Mouse (Mus musculus) MEL (cell line): ENCODE results near the gene Trak1. TPM values are rescaled to one million over a fixed set of nuclear protein-coding genes. Genes with fewer than 3 reads are reported as not detected.

Experiments used
- DNase-seq: peaks from one replicate; pipeline ENCODE4 v3.0.0; 2011; ENCODE audit warnings: low read depth, low spot score
- H3K27ac ChIP-seq: 2 replicates; pipeline ENCODE4 v1.5.1; 2012; ENCODE audit warnings: low read depth, mild to moderate bottlenecking, control low read depth, low read length, moderate library complexity; ENCODE audit not compliant: control insufficient read depth
- H3K27me3 ChIP-seq, 2 experiments: fragments of 150-350 bp in 1 of 2; sonication (generic) in 1 of 2; 2 replicates each; pipeline ENCODE4 v1.6.1; 2012; ENCODE audit warnings: low read length in 2 of 2, mild to moderate bottlenecking in 2 of 2, improper control_type of control experiment in 1 of 2, moderate library complexity in 1 of 2; ENCODE audit not compliant: insufficient read depth in 2 of 2, control insufficient read depth in 1 of 2
- H3K36me3 ChIP-seq, 2 experiments: 2 replicates each; pipeline ENCODE4 v1.6.1; 2012 to 2014; ENCODE audit warnings: low read length in 2 of 2, improper control_type of control experiment in 1 of 2, inconsistent platforms in 1 of 2, mild to moderate bottlenecking in 1 of 2; ENCODE audit not compliant: insufficient read depth in 2 of 2, control insufficient read depth in 1 of 2
- H3K4me1 ChIP-seq, 2 experiments: fragments of 150-350 bp in 1 of 2; sonication (generic) in 1 of 2; 2 replicates each; pipeline ENCODE4 v1.6.1; 2012; ENCODE audit warnings: low read length in 2 of 2, improper control_type of control experiment in 1 of 2, mild to moderate bottlenecking in 1 of 2; ENCODE audit not compliant: insufficient read depth in 2 of 2, control insufficient read depth in 1 of 2
- H3K4me3 ChIP-seq, 2 experiments: fragments of 150-350 bp in 1 of 2; sonication (generic) in 1 of 2; 2 replicates each; pipeline ENCODE4 v1.5.1; 2012; ENCODE audit warnings: low read depth in 2 of 2, low read length in 2 of 2, mild to moderate bottlenecking in 2 of 2, moderate library complexity in 2 of 2, control low read depth in 1 of 2, improper control_type of control experiment in 1 of 2; ENCODE audit not compliant: control insufficient read depth in 1 of 2, insufficient read depth in 1 of 2
- H3K79me2 ChIP-seq: 2 replicates; pipeline ENCODE4 v1.6.1; 2012; ENCODE audit warnings: mild to moderate bottlenecking, low read length, moderate library complexity; ENCODE audit not compliant: control insufficient read depth, poor library complexity, insufficient read depth
- H3K9ac ChIP-seq: 2 replicates; pipeline ENCODE4 v1.6.1; 2012; ENCODE audit warnings: low read depth, mild to moderate bottlenecking, control low read depth, low read length, moderate library complexity; ENCODE audit not compliant: control insufficient read depth, poor library complexity, severe bottlenecking
- H3K9me3 ChIP-seq: fragments of 150-350 bp; sonication (generic); replicated peaks from 2 replicates; pipeline ENCODE4 v1.6.1; 2012; ENCODE audit warnings: mild to moderate bottlenecking, low read length, improper control_type of control experiment, moderate library complexity; ENCODE audit not compliant: insufficient read depth
- BHLHE40 ChIP-seq: IDR thresholded peaks from 2 replicates; pipeline ENCODE4 v1.6.1; 2012; ENCODE audit warnings: low read depth, mild to moderate bottlenecking, inconsistent platforms, low read length, improper control_type of control experiment, borderline replicate concordance
- CHD1 ChIP-seq: IDR thresholded peaks from 2 replicates; pipeline ENCODE4 v1.6.1; 2012; ENCODE audit warnings: low read depth, mild to moderate bottlenecking, inconsistent platforms, low read length, improper control_type of control experiment
- CHD2 ChIP-seq: IDR thresholded peaks from 2 replicates; pipeline ENCODE4 v1.6.1; 2011; ENCODE audit warnings: low read length, improper control_type of control experiment
- CTCF ChIP-seq, 3 experiments: IDR thresholded peaks in 2 of 3; conservative IDR thresholded peaks in 1 of 3; 2 replicates each; pipeline ENCODE4 v1.5.1; 2011 to 2012; ENCODE audit warnings: low read length in 3 of 3, low read depth in 2 of 3, mild to moderate bottlenecking in 2 of 3, improper control_type of control experiment in 1 of 3, inconsistent platforms in 1 of 3, mixed read lengths in 1 of 3, moderate library complexity in 1 of 3; ENCODE audit not compliant: control insufficient read depth in 1 of 3, insufficient read depth in 1 of 3, poor library complexity in 1 of 3, severe bottlenecking in 1 of 3
- GATA1 ChIP-seq: IDR thresholded peaks from 2 replicates; pipeline ENCODE4 v1.6.1; 2011; ENCODE audit warnings: low read depth, low read length, improper control_type of control experiment
- HCFC1 ChIP-seq: IDR thresholded peaks from 2 replicates; pipeline ENCODE4 v1.6.1; 2012; ENCODE audit warnings: low read depth, mild to moderate bottlenecking, inconsistent platforms, low read length, improper control_type of control experiment, moderate library complexity
- MAZ ChIP-seq: IDR thresholded peaks from 2 replicates; pipeline ENCODE4 v1.6.1; 2012; ENCODE audit warnings: low read depth, mild to moderate bottlenecking, inconsistent platforms, low read length, improper control_type of control experiment
- MEF2A ChIP-seq: IDR thresholded peaks from 2 replicates; pipeline ENCODE4 v1.6.1; 2014; ENCODE audit warnings: low read depth, mild to moderate bottlenecking, inconsistent platforms, low read length, improper control_type of control experiment; ENCODE audit not compliant: poor library complexity, insufficient replicate concordance, severe bottlenecking; ENCODE audit errors: extremely low read depth
- POLR2AphosphoS5 ChIP-seq: IDR thresholded peaks from 2 replicates; pipeline ENCODE4 v1.6.1; 2012; ENCODE audit warnings: low read depth, borderline replicate concordance, mild to moderate bottlenecking, inconsistent platforms, low read length, moderate library complexity, mixed read lengths
- RAD21 ChIP-seq: IDR thresholded peaks from 2 replicates; pipeline ENCODE4 v1.6.1; 2011; ENCODE audit warnings: mild to moderate bottlenecking, low read depth, low read length, improper control_type of control experiment
- RCOR1 ChIP-seq: IDR thresholded peaks from 2 replicates; pipeline ENCODE4 v1.6.1; 2012; ENCODE audit warnings: low read depth, mild to moderate bottlenecking, inconsistent platforms, low read length, improper control_type of control experiment
- SMC3 ChIP-seq: IDR thresholded peaks from 2 replicates; pipeline ENCODE4 v1.6.1; 2011; ENCODE audit warnings: low read depth, low read length, improper control_type of control experiment
- TAL1 ChIP-seq: IDR thresholded peaks from 2 replicates; pipeline ENCODE4 v1.6.1; 2012; ENCODE audit warnings: mild to moderate bottlenecking, inconsistent platforms, low read length, moderate library complexity, mixed read lengths
- ZC3H11A ChIP-seq: IDR thresholded peaks from 2 replicates; pipeline ENCODE4 v1.6.1; 2012; ENCODE audit warnings: low read depth, mild to moderate bottlenecking, inconsistent platforms, low read length, improper control_type of control experiment
- polyA plus RNA-seq, 2 experiments: library from polyadenylated mRNA; stranded (reverse) in 1 of 2; unstranded in 1 of 2; fragments of >175 nt in 1 of 2; fragments of >200 nt in 1 of 2; gene quantifications; 2 replicates each; pipeline versions ENCODE4 v1.2.1 to v1.2.4; 2012; ENCODE audit warnings: low replicate concordance in 2 of 2, low read depth in 1 of 2; ENCODE audit not compliant: insufficient read length in 2 of 2, insufficient read depth in 1 of 2, missing spikeins in 1 of 2
- total RNA-seq: library from RNA; depleted of rRNA; stranded (reverse); fragments of 300-350 nt; gene quantifications from 2 replicates; pipeline ENCODE4 v1.2.3, GENCODE M21; 2012

Trak1 gene
- total and polyA plus RNA-seq, 3 experiments, result 16.2 to 35.5 TPM; not detected in 1

- no peak for DNase-seq
- TF ChIP-seq BHLHE40 (no peak), TAL1 (no peak)
- Histone ChIP-seq H3K27me3 (no peaks in the 10 kb centered on the region), H3K9me3 (no peaks in the 10 kb centered on the region), H3K36me3 (peaks cover 0 to 6% of the 10 kb centered on the region in 2 experiments; a peak in 2 of 4 replicates), H3K79me2 (peaks cover 4% of the 10 kb centered on the region), H3K9ac (no peak overlapping the region), H3K4me1 (peaks cover 2 to 10% of the 10 kb centered on the region in 2 experiments; a peak in 3 of 4 replicates), H3K27ac (no peak overlapping the region), H3K4me3 (no peak overlapping the region)
Observed at GRCm38 (mm10) chr9:121352726-121353125, 55.4 kb downstream of the Trak1 start.

- Histone ChIP-seq H3K4me1 (peaks cover 0 to 8% of the 10 kb centered on the region in 2 experiments; a peak in 3 of 4 replicates), H3K36me3 (peaks cover 0 to 6% of the 10 kb centered on the region in 2 experiments; a peak in 2 of 4 replicates), H3K27ac (no peak overlapping the region), H3K9me3 (no peaks in the 10 kb centered on the region), H3K4me3 (no peak overlapping the region), H3K79me2 (peaks cover 4% of the 10 kb centered on the region), H3K9ac (no peak overlapping the region), H3K27me3 (no peaks in the 10 kb centered on the region)
- TF ChIP-seq RCOR1, result no peak
- TF ChIP-seq CHD1, result no peak
- TF ChIP-seq MEF2A, result no peak
- peak; percentile 73 to 77 (median 75) for TF ChIP-seq CTCF (IDR thresholded peaks at IDR 0.05 in 2 of 3, conservative IDR thresholded peaks at IDR 0.05 in 1 of 3; ENCODE audit: control insufficient read depth in 1 of 3, insufficient read depth in 1 of 3, low read depth in 2 of 3, low read length in 3 of 3, poor library complexity in 1 of 3, severe bottlenecking in 1 of 3)
- TF ChIP-seq SMC3, result peak; percentile 76
- TF ChIP-seq ZC3H11A, result peak; percentile 46; the same call in 1 of the 2 replicates
- TF ChIP-seq POLR2AphosphoS5, result no peak
- no peak for TF ChIP-seq CHD2
- peak; percentile 57 for TF ChIP-seq RAD21
- no peak for TF ChIP-seq GATA1
- no peak for TF ChIP-seq HCFC1
- TF ChIP-seq MAZ, result no peak
- peak; percentile 68 for DNase-seq
Observed at GRCm38 (mm10) chr9:121354792-121355390, 57.6 kb downstream of the Trak1 start.
